Mouse (Mus musculus): Measurements from ENCODE around the gene Tmem213. TPM values are rescaled to one million over a fixed set of nuclear protein-coding genes. Genes with fewer than 3 reads are reported as not detected.
A peak's percentile ranks its signal among the peaks of the same experiment; 100 is the strongest.

Tmem213 gene
- total and polyA plus RNA-seq, 3 experiments, result not detected

DNA sequence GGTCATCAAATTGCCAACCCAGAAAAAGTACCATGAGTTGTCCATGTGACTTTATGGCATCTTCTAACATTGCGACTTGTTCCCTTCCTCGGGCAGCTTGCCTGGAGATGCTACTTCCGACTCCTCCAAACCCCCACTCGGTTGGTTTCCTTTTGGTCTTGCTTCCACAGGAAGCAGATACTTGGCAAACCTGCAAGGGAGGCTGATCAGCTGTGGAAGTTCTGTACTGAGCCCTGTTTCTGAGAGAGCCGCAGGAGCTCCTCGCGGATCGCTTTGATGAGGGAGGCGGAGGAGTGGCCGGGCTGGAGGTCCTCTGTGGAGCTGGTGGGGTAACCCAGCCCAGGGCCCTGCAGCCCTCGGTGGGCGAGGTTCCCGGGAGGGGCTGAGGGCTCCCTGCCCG is 19.1 kb downstream of the Tmem213 start:
- H3K79me2 ChIP-seq (replicated peaks; ENCODE audit: control insufficient read depth, extremely low read depth, insufficient read depth, poor library complexity, severe bottlenecking), result no peaks in the 10 kb centered on the region
- no peak overlapping the region for H3K27ac ChIP-seq (ENCODE audit: insufficient read depth, low read depth)
- no peak for TF ChIP-seq POLR2AphosphoS2 (IDR thresholded peaks at IDR 0.05; ENCODE audit: low read depth, low read length)
- no peak for TF ChIP-seq CHD2 (IDR thresholded peaks at IDR 0.05; ENCODE audit: low read length)
- no peak for TF ChIP-seq ZKSCAN1 (IDR thresholded peaks at IDR 0.05; ENCODE audit: borderline replicate concordance, low read depth, low read length)
- TF ChIP-seq ZC3H11A (IDR thresholded peaks at IDR 0.05; ENCODE audit: low read depth, low read length), result no peak
- no peak for TF ChIP-seq TBP (conservative IDR thresholded peaks at IDR 0.05; ENCODE audit: low read depth, low read length)
- TF ChIP-seq BHLHE40 (IDR thresholded peaks at IDR 0.05; ENCODE audit: low read depth, low read length), result no peak
- no peak for TF ChIP-seq CHD1 (IDR thresholded peaks at IDR 0.05; ENCODE audit: low read depth, low read length)
- no peak for TF ChIP-seq MAFK (IDR thresholded peaks at IDR 0.05; ENCODE audit: insufficient replicate concordance, low read length)
- no peak for TF ChIP-seq EP300 (IDR thresholded peaks at IDR 0.05; ENCODE audit: low read length)
- TF ChIP-seq PAX5 (IDR thresholded peaks at IDR 0.05; ENCODE audit: low read length), result no peak
- TF ChIP-seq POLR2A (IDR thresholded peaks at IDR 0.05; ENCODE audit: low read depth, low read length), result no peak
- TF ChIP-seq E2F4 (IDR thresholded peaks at IDR 0.05; ENCODE audit: insufficient replicate concordance, low read depth, low read length), result no peak
- TF ChIP-seq GABPA (IDR thresholded peaks at IDR 0.05; ENCODE audit: insufficient replicate concordance, low read depth, low read length), result no peak
- no peak for TF ChIP-seq ZNF384 (IDR thresholded peaks at IDR 0.05; ENCODE audit: low read depth, low read length)
- no peak for TF ChIP-seq IRF4 (IDR thresholded peaks at IDR 0.05; ENCODE audit: low read depth, low read length)
- no peak for TF ChIP-seq JUND (conservative IDR thresholded peaks at IDR 0.05; ENCODE audit: low read depth, low read length)
- no peak for TF ChIP-seq USF2 (conservative IDR thresholded peaks at IDR 0.05; ENCODE audit: low read depth, low read length)
- H3K9ac ChIP-seq (ENCODE audit: insufficient read depth, low read depth), result no peak overlapping the region
- H3K4me2 ChIP-seq (ENCODE audit: insufficient read depth, low read depth, poor library complexity, severe bottlenecking), result no peak overlapping the region
- H3K36me3 ChIP-seq (replicated peaks in 1 of 2; ENCODE audit: control insufficient read depth in 1 of 2, insufficient read depth in 1 of 2, low read length in 1 of 2), result peaks cover 0 to 20% of the 10 kb centered on the region in 2 experiments
- dilution Hi-C loops (cut with MboI; ENCODE audit: extremely low pct_ligation_motif_present, extremely low pct_unique_long_range_greater_than_20kb, low sequenced_read_pairs), result no loop called here
- DNase-seq (ENCODE audit: extremely low read depth), result no peak
- in situ Hi-C loops (cut with MboI; ENCODE audit: low pct_ligation_motif_present, low pct_unique_long_range_greater_than_20kb, low sequenced_read_pairs), result no loop called here
- H3K27me3 ChIP-seq (replicated peaks), result no peaks in the 10 kb centered on the region
- no peaks in the 10 kb centered on the region for H3K9me3 ChIP-seq (replicated peaks; ENCODE audit: low read length)
- peaks cover 0 to 9% of the 10 kb centered on the region in 2 experiments; a peak in 2 of 4 replicates for H3K4me1 ChIP-seq (ENCODE audit: control insufficient read depth in 1 of 2, insufficient read depth in 2 of 2)
- H3K4me3 ChIP-seq (replicated peaks in 1 of 3; ENCODE audit: low read depth in 2 of 3, low read length in 2 of 3, poor library complexity in 1 of 3), result no peak overlapping the region

DNA sequence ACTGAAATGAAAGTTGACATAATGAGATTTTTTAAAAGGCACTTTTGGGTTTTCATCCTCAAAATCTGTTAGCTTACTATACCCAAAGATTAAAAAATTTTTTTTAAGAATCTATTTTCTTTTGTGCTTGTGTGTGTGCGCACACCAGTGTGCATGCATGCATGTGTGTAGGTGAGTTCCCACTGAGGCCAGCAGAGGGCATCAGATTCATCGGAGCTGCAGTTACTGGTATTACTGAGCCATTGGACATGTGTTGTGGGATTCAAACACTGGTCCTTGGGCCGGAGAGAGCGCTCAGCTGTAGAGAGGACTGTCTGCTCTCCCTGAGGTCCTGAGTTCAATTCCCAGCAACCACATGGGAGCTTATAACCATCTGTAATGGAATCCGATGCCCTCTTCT is 20.8 kb downstream of the Tmem213 start:
- Histone ChIP-seq H3K27ac (ENCODE audit: insufficient read depth, low read depth) (no peak overlapping the region), H3K79me2 (replicated peaks; ENCODE audit: control insufficient read depth, extremely low read depth, insufficient read depth, poor library complexity, severe bottlenecking) (no peaks in the 10 kb centered on the region), H3K9me3 (replicated peaks; ENCODE audit: low read length) (no peaks in the 10 kb centered on the region), H3K9ac (ENCODE audit: insufficient read depth, low read depth) (no peak overlapping the region), H3K4me2 (ENCODE audit: insufficient read depth, low read depth, poor library complexity, severe bottlenecking) (no peak overlapping the region), H3K4me1 (ENCODE audit: control insufficient read depth in 1 of 2, insufficient read depth in 2 of 2) (peaks cover 0 to 9% of the 10 kb centered on the region in 2 experiments; a peak in 2 of 4 replicates), H3K4me3 (replicated peaks in 1 of 3; ENCODE audit: low read depth in 2 of 3, low read length in 2 of 3, poor library complexity in 1 of 3) (no peak overlapping the region), H3K36me3 (replicated peaks in 1 of 2; ENCODE audit: control insufficient read depth in 1 of 2, insufficient read depth in 1 of 2, low read length in 1 of 2) (peaks cover 0 to 23% of the 10 kb centered on the region in 2 experiments), H3K27me3 (replicated peaks) (no peaks in the 10 kb centered on the region)
- dilution Hi-C loops (cut with MboI; ENCODE audit: extremely low pct_ligation_motif_present, extremely low pct_unique_long_range_greater_than_20kb, low sequenced_read_pairs) (no loop called here), in situ Hi-C loops (cut with MboI; ENCODE audit: low pct_ligation_motif_present, low pct_unique_long_range_greater_than_20kb, low sequenced_read_pairs) (no loop called here)
- no peak for DNase-seq (ENCODE audit: extremely low read depth)
- TF ChIP-seq CTCF (conservative IDR thresholded peaks at IDR 0.05 in 1 of 2, IDR thresholded peaks at IDR 0.05 in 1 of 2; ENCODE audit: low read depth in 2 of 2, low read length in 2 of 2) (peak; percentile 15 to 26; a peak in 2 of 4 replicates), SMC3 (IDR thresholded peaks at IDR 0.05; ENCODE audit: low read depth, low read length) (no peak; the same call in 1 of the 2 replicates), POLR2A (IDR thresholded peaks at IDR 0.05; ENCODE audit: low read depth, low read length) (no peak), POLR2AphosphoS2 (IDR thresholded peaks at IDR 0.05; ENCODE audit: low read depth, low read length) (no peak), MXI1 (IDR thresholded peaks at IDR 0.05; ENCODE audit: low read depth, low read length) (no peak), BHLHE40 (IDR thresholded peaks at IDR 0.05; ENCODE audit: low read depth, low read length) (no peak), MAX (IDR thresholded peaks at IDR 0.05; ENCODE audit: low read length) (no peak), ELF1 (IDR thresholded peaks at IDR 0.05; ENCODE audit: low read depth, low read length) (no peak)

All from CH12.LX (cell line).